Mouse (Mus musculus) spleen, postnatal 10 days (tissue): Measurements from ENCODE around the gene Mgmt.

Experiments used
- DNase-seq, 2 experiments: peaks; one replicate each; pipeline ENCODE4 v3.0.0; 2021 to 2022; ENCODE audit warnings: low spot score in 2 of 2

Gene Mgmt

GRCm38 (mm10) chr7:137112101-137112500 lies 217.7 kb downstream of the Mgmt start:
- no peak for DNase-seq

GRCm38 (mm10) chr7:137116246-137116645 lies 221.8 kb downstream of the Mgmt start:
- no peak for DNase-seq

GRCm38 (mm10) chr7:137121243-137121858 lies 226.9 kb downstream of the Mgmt start:
- no peak for DNase-seq

- no peak for DNase-seq
Observed at GRCm38 (mm10) chr7:137128726-137129125, 234.3 kb downstream of the Mgmt start.

- no peak for DNase-seq
Observed at GRCm38 (mm10) chr7:137130211-137130610, 235.8 kb downstream of the Mgmt start.

GRCm38 (mm10) chr7:137131957-137132356 lies 237.5 kb downstream of the Mgmt start:
- DNase-seq: no peak

- DNase-seq: no peak
Observed at GRCm38 (mm10) chr7:137138101-137138500, 243.7 kb downstream of the Mgmt start.

GRCm38 (mm10) chr7:137140321-137140720 lies 245.9 kb downstream of the Mgmt start:
- DNase-seq: no peak

GRCm38 (mm10) chr7:137141386-137141785 lies 247.0 kb downstream of the Mgmt start:
- DNase-seq: no peak

- no peak for DNase-seq
Observed at GRCm38 (mm10) chr7:137147101-137147500, 252.7 kb downstream of the Mgmt start.

GRCm38 (mm10) chr7:137151854-137152253 lies 257.4 kb downstream of the Mgmt start:
- DNase-seq: no peak

- DNase-seq: no peak
Observed at GRCm38 (mm10) chr7:137154623-137155022, 260.2 kb downstream of the Mgmt start.

- DNase-seq: no peak
Observed at GRCm38 (mm10) chr7:137159086-137159485, 264.7 kb downstream of the Mgmt start.

GRCm38 (mm10) chr7:137172278-137172677 lies 277.9 kb downstream of the Mgmt start:
- DNase-seq: no peak
